Mouse (Mus musculus) heart, adult 2 months (tissue): ENCODE results near the gene Sept3. TPM values are rescaled to one million over a fixed set of nuclear protein-coding genes. Genes with fewer than 3 reads are reported as not detected.

Source experiments
- DNase-seq, 2 experiments: peaks; one replicate each; pipeline ENCODE4 v3.0.0; 2021
- H3K27ac ChIP-seq: fragments of 200-600 bp; 2 replicates; pipeline ENCODE4 v1.8.1; 2022
- H3K27me3 ChIP-seq: fragments of 200-500 bp; 2 replicates; pipeline ENCODE4 v1.6.1; 2012; ENCODE audit warnings: mild to moderate bottlenecking, low read length, inconsistent platforms, mixed read lengths; ENCODE audit not compliant: control insufficient read depth, insufficient read depth
- H3K36me3 ChIP-seq: fragments of 200-500 bp; 2 replicates; pipeline ENCODE4 v1.6.1; 2012; ENCODE audit warnings: low read length, inconsistent platforms; ENCODE audit not compliant: control insufficient read depth, insufficient read depth
- H3K4me1 ChIP-seq: fragments of 200-500 bp; 2 replicates; pipeline ENCODE4 v1.6.1; 2011; ENCODE audit warnings: low read length; ENCODE audit not compliant: control insufficient read depth, insufficient read depth
- H3K4me3 ChIP-seq: fragments of 200-600 bp; 2 replicates; pipeline ENCODE4 v1.8.1; 2022
- H3K79me2 ChIP-seq: fragments of 200-500 bp; replicated peaks from 2 replicates; pipeline ENCODE4 v1.6.1; 2012; ENCODE audit warnings: mild to moderate bottlenecking, inconsistent platforms, low read length, moderate library complexity, mixed read lengths; ENCODE audit not compliant: control insufficient read depth, insufficient read depth
- H3K9ac ChIP-seq: fragments of 200-500 bp; 2 replicates; pipeline ENCODE4 v1.6.1; 2012; ENCODE audit warnings: low read depth, mild to moderate bottlenecking, control low read depth, inconsistent platforms, low read length, mixed read lengths
- CTCF ChIP-seq: fragments of 200-600 bp; IDR thresholded peaks from 2 replicates; pipeline ENCODE4 v1.8.1; 2022; ENCODE audit warnings: antibody characterized with exemption, mild to moderate bottlenecking, moderate library complexity
- EP300 ChIP-seq: fragments of 200-500 bp; IDR thresholded peaks from 2 replicates; pipeline ENCODE4 v1.6.1; 2011; ENCODE audit warnings: low read depth, low read length, control low read depth; ENCODE audit not compliant: insufficient read depth
- POLR2A ChIP-seq: fragments of 200-500 bp; IDR thresholded peaks from 2 replicates; pipeline ENCODE4 v1.6.1; 2011; ENCODE audit warnings: mild to moderate bottlenecking, low read depth, low read length, control low read depth; ENCODE audit not compliant: insufficient read depth
- WGBS: fragments of 180-500 bp; shearing (Covaris S2); methylation state at CpG from one replicate; pipeline ENCODE4 v1.1.7; 2018; 5-methylcytosine and 5-hydroxymethylcytosine counted together
- intact Hi-C: fragments of 180-260 bp; cut with DNase I; formaldehyde crosslinking; loops from one replicate; pipeline ENCODE4 v1.15.1; 2025
- polyA plus RNA-seq: library from polyadenylated mRNA; depleted of rRNA; stranded (reverse); fragments of >200 nt; gene quantifications from 2 replicates; pipeline ENCODE4 v1.2.3, GENCODE M21; 2012
- total RNA-seq, 2 experiments: library from RNA; stranded (reverse); gene quantifications; 2 replicates each; pipeline ENCODE4 v1.2.3; 2021

Sept3 gene
- total and polyA plus RNA-seq, 3 experiments = 0.39 to 0.44 (median 0.43) TPM

DNA sequence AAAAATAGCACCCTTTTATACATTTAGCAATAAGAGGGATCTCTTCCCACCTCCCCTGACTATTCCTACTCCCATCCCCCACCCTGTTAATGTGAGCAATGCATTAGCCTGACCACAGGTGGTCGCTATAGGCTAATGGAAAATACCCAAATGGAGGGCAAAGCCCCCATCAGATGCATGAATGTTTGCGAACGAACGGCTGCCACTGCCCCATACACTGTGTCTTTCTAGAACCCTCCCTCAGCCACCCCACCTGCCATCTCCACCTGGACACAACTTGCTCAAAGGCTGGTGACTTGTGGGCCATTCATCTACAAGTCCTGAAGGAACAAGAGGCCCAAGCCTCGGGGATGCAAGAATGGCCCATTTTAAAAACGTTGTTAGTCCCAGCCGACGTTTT, 19.4 kb downstream of the Sept3 start:
- H3K79me2 ChIP-seq = no peaks in the 10 kb centered on the region
- no peaks in the 10 kb centered on the region for H3K36me3 ChIP-seq
- 35% methylated on average over 8 of the region's 8 CpGs for WGBS
- no peak for TF ChIP-seq POLR2A
- peak; percentile 56 for TF ChIP-seq CTCF
- H3K27ac ChIP-seq = no peak overlapping the region
- DNase-seq = no peak
- peaks cover under 1% of the 10 kb centered on the region; the same call in 1 of the 2 replicates for H3K27me3 ChIP-seq
- intact Hi-C loops = no loop called here
- no peak overlapping the region for H3K9ac ChIP-seq
- H3K4me1 ChIP-seq = no peaks in the 10 kb centered on the region
- no peak overlapping the region for H3K4me3 ChIP-seq

DNA sequence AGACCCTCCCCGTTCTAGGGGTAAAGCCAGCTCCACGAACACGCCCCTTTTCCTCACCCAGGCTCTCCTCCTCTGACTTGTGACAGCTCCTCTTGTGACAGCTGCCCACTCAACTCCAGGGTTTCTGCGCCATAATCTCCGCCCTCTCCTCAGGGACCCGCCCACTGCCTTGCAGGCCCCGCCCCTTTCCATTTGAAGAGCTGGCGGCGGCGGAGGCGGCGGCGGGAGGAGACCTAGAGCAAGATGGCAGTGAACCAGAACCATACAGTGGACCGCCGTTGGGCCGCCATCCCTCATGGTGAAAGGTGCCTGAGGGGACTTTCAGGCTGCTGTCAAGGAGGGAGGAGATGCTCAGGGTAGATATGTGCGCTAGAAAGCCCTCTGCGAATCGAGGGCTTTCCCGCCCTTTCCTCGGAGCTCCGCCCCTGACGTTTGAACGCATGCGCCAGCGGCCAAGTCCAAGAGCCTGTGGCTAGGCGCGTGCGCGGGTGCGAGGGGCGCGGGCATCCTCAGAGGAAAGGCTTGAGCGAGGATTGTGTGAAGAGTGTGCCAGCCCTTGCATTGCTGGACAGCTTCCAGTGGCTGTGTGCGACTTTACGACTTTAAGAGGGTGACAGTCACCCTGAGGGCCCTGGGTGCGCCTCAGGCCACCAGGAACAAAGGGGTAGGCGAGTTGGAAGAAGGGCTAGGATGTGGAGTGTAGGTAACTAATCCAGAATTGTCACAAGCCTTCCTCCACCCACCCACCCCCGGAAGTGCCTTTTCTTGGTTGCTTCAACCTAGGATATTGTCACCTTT, 24.3 kb downstream of the Sept3 start, which contains the start of gene Wbp2nl:
Gene Wbp2nl (plus strand): TSS at position 191 of the 798 bp plus-strand sequence.
- WGBS = 45% methylated on average over 39 of the region's 39 CpGs
- Histone ChIP-seq H3K4me1 (no peaks in the 10 kb centered on the region), H3K79me2 (no peaks in the 10 kb centered on the region), H3K27me3 (peaks cover 3% of the 10 kb centered on the region; the same call in 1 of the 2 replicates), H3K9ac (no peak within 1 kb of the TSS), H3K27ac (no peak within 1 kb of the TSS), H3K4me3 (no peak within 1 kb of the TSS), H3K36me3 (no peaks in the 10 kb centered on the region)
- intact Hi-C loops = no loop called here
- no peak for DNase-seq
- no peak for TF ChIP-seq POLR2A
- TF ChIP-seq CTCF = no peak
- no peak for TF ChIP-seq EP300

DNA sequence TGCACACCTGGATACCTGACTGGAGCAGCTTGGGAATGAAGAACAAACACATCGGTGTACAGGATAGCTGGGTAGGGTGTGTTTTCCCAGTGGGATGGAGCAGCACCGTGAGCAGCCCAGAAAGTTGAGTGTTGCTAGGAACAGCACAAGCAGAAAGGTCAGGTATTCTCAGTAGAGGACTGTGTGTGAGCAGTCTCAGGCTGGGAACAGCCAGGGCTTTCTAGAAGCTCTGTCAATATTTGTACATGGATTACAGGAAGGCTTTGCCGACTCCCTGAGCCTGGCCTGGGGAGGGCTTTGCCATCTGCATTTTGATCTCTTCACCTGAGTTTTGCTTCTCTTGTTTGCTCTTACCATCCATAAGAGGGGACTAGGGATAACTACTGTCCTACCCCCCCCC, 32.4 kb downstream of the Sept3 start:
- no peak overlapping the region for H3K4me3 ChIP-seq

DNA sequence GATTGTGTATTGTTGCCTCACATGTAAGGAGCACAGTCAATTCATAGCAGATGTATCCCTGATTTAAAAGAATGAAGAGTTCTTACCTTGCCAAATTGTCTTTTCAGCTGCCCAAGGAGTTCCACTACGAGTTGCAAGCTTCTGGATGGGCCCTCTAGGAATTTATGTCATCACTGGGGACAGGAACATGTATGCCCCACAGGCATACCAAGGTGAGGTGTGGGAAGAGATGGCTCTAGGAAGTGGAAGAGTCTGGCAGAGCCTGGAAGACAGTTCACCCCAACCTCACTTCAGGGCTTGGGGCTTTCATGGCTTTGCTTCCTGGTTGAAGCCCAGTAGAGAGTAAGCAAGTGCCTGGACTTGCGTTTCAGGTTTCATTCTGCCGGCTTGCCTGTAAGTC, 33.7 kb downstream of the Sept3 start:
- H3K79me2 ChIP-seq = no peaks in the 10 kb centered on the region
- peaks cover 1% of the 10 kb centered on the region; the same call in 1 of the 2 replicates for H3K27me3 ChIP-seq
- WGBS = 77% methylated on average over 3 of the region's 3 CpGs
- no peak overlapping the region for H3K4me3 ChIP-seq
- intact Hi-C loops = no loop called here
- H3K4me1 ChIP-seq = no peaks in the 10 kb centered on the region
- H3K9ac ChIP-seq = no peak overlapping the region
- no peak overlapping the region for H3K27ac ChIP-seq
- no peaks in the 10 kb centered on the region for H3K36me3 ChIP-seq
- no peak for TF ChIP-seq CTCF
- TF ChIP-seq EP300 = no peak
- no peak for TF ChIP-seq POLR2A
- DNase-seq = no peak

More for the DNA sequence above, 32.4 kb downstream of the Sept3 start:
- intact Hi-C loops = no loop called here
- Histone ChIP-seq H3K27ac (no peak overlapping the region), H3K27me3 (peaks cover under 1% of the 10 kb centered on the region; the same call in 1 of the 2 replicates), H3K36me3 (no peaks in the 10 kb centered on the region), H3K4me1 (no peaks in the 10 kb centered on the region), H3K9ac (no peak overlapping the region), H3K79me2 (no peaks in the 10 kb centered on the region)
- WGBS = 67% methylated on average over 3 of the region's 3 CpGs
- TF ChIP-seq CTCF = no peak
- TF ChIP-seq POLR2A = no peak
- TF ChIP-seq EP300 = no peak
- no peak for DNase-seq

DNA sequence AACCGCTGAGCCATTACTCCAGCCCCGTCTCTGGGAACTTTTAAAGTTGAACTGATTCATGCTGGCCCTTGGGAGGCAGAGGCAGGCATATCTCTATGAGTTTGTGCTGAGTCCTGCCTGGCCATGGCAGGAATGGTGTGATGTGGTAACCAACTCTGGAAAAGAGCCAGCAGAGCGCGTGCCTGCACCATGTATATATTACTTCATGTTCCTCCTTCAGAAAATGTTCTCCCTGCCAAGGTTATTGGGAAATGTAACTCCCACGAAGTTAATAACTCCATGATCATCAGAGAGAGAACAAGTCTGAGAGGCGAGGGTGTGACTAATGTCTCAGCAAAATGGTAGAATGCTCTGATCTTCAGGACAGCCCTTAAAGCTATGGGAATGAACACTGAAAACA, 43.1 kb downstream of the Sept3 start:
- 81% methylated on average over 6 of the region's 6 CpGs for WGBS
- DNase-seq = no peak
- no peak overlapping the region for H3K9ac ChIP-seq
- H3K4me1 ChIP-seq = no peaks in the 10 kb centered on the region
- no peaks in the 10 kb centered on the region for H3K36me3 ChIP-seq
- no peaks in the 10 kb centered on the region for H3K27me3 ChIP-seq
- no peaks in the 10 kb centered on the region for H3K79me2 ChIP-seq
- intact Hi-C loops = no loop called here
- H3K27ac ChIP-seq = no peak overlapping the region
- no peak for TF ChIP-seq CTCF
- TF ChIP-seq EP300 = no peak
- TF ChIP-seq POLR2A = no peak
- H3K4me3 ChIP-seq = no peak overlapping the region

DNA sequence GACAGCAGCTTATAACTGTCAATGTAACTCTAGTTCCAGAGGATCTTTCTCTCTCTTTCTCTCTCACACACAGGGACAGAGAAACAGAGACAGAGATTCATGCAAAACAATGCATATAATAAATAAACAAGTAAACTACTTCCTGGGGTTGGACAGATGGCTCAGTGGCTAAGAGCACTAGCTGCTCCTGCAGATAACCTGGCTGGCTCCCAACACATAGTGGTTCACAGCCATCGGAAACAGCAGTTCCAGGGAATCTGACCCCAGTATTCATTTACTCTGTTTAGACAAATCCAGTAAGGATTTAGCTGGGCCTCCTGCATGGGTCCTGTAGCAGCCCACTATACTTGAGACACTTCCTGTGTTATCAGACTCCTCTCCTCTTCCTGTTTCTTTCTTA, 44.9 kb downstream of the Sept3 start:
- no peaks in the 10 kb centered on the region for H3K79me2 ChIP-seq
- no peak overlapping the region for H3K27ac ChIP-seq
- H3K36me3 ChIP-seq = no peaks in the 10 kb centered on the region
- no peak for DNase-seq
- no peaks in the 10 kb centered on the region for H3K27me3 ChIP-seq
- no peak for TF ChIP-seq POLR2A
- intact Hi-C loops = no loop called here
- no peaks in the 10 kb centered on the region for H3K4me1 ChIP-seq
- H3K4me3 ChIP-seq = no peak overlapping the region
- H3K9ac ChIP-seq = no peak overlapping the region
- 14% methylated on average over 1 of the region's 1 CpGs for WGBS
